Mouse (Mus musculus) liver, postnatal 0 days (tissue): ENCODE measurements around the gene Cyth1. TPM values are rescaled to one million over a fixed set of nuclear protein-coding genes. Genes with fewer than 3 reads are reported as not detected.

Experiments used
- ATAC-seq: fragments of 200-750 bp; cut with Nextera tagmentation; 2 replicates; pipeline ENCODE4 v1.8.0; 2017; ENCODE audit warnings: mild to moderate bottlenecking, moderate library complexity
- DNase-seq: peaks from one replicate; pipeline ENCODE4 v3.0.0-alpha.2; 2016
- H3K27ac ChIP-seq: fragments of 300-500 bp; sonication (generic); 2 replicates; pipeline ENCODE4 v1.5.1; 2014; ENCODE audit warnings: antibody characterized with exemption, moderate library complexity, mild to moderate bottlenecking, low read depth
- H3K27me3 ChIP-seq: fragments of 300-500 bp; sonication (generic); 2 replicates; pipeline ENCODE4 v1.6.1; 2014; ENCODE audit warnings: low read length, control low read depth, mixed read lengths; ENCODE audit not compliant: insufficient read depth
- H3K36me3 ChIP-seq: fragments of 300-500 bp; sonication (generic); replicated peaks from 2 replicates; pipeline ENCODE4 v1.6.1; 2014; ENCODE audit warnings: mild to moderate bottlenecking, control low read depth, low read length, moderate library complexity, mixed read lengths; ENCODE audit not compliant: insufficient read depth
- H3K4me1 ChIP-seq: fragments of 300-500 bp; sonication (generic); 2 replicates; pipeline ENCODE4 v1.6.1; 2014; ENCODE audit warnings: antibody characterized with exemption, mild to moderate bottlenecking, control low read depth; ENCODE audit not compliant: insufficient read depth
- H3K4me2 ChIP-seq: fragments of 300-500 bp; sonication (generic); 2 replicates; pipeline ENCODE4 v1.6.1; 2014; ENCODE audit warnings: low read depth, mild to moderate bottlenecking, low read length, moderate library complexity, mixed read lengths
- H3K4me3 ChIP-seq: fragments of 300-500 bp; sonication (generic); 2 replicates; pipeline ENCODE4 v1.5.1; 2014; ENCODE audit warnings: low read depth, low read length
- H3K9ac ChIP-seq: fragments of 300-500 bp; sonication (generic); replicated peaks from 2 replicates; pipeline ENCODE4 v1.6.1; 2014; ENCODE audit warnings: mild to moderate bottlenecking, moderate library complexity
- H3K9me3 ChIP-seq: fragments of 300-500 bp; sonication (generic); 2 replicates; pipeline ENCODE4 v1.6.1; 2016; ENCODE audit warnings: mild to moderate bottlenecking, control low read depth, low read length, mixed read lengths
- CTCF ChIP-seq: sonication (generic); IDR thresholded peaks from 2 replicates; pipeline ENCODE4 v1.5.1; 2016; ENCODE audit warnings: antibody characterized with exemption, low read depth
- EP300 ChIP-seq: IDR thresholded peaks from 2 replicates; pipeline ENCODE4 v1.6.1; 2016; ENCODE audit warnings: antibody characterized with exemption, low read depth, mild to moderate bottlenecking
- WGBS: fragments of 180-500 bp; shearing (Covaris S2); extraction: QIAGEN DNeasy Blood & Tissue Kit; methylation state at CpG from one replicate; pipeline ENCODE4 v1.1.7; 2014; ENCODE audit not compliant: insufficient replicate concordance; 5-methylcytosine and 5-hydroxymethylcytosine counted together
- polyA plus RNA-seq: library from polyadenylated mRNA; unstranded; fragments of >200 nt; fragmentation: Nextera tagmentation; extraction: Ambion mirVana; gene quantifications from 2 replicates; pipeline ENCODE4 v1.2.1, GENCODE M21; 2015

Gene Cyth1
- polyA plus RNA-seq, 1 experiment from 2014 or later: 7.0 TPM

DNA sequence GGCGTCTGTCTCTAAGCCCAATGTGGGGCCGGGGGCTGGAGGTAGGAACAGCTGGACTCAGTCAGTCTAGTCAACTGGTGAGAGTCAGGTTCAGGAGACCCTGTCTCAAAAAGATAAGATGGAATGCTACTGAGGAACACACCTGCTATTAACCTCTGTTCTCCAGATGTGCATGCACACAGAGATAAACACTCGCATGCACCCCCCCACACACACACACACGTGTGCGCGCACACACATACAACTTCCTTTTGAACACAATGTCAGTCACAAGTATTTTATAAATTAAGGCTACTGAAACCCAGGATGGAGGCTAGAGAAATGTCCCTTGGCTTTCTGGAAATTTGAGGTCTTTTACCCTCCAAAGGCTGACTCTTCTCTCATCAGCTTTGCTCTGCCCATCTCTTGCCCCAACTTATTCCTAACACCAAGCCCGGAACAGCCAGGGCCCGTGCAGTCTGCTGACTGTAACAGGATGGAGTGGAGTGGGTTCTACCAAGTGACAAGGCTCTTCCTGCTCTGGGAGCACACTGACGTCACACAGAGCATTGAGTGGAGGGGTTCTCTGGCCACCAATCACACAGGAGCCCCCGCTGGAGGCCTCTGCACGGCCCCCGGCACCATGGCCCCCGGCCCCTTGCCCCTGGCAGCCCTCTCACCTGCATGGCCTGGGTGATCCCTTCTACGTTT lies 134.7 kb downstream of the Cyth1 start:
- no peak for DNase-seq
- Histone ChIP-seq H3K4me3 (no peak overlapping the region), H3K27me3 (no peaks in the 10 kb centered on the region), H3K4me1 (peaks cover 3% of the 10 kb centered on the region; the same call in 1 of the 2 replicates), H3K4me2 (no peak overlapping the region), H3K9ac (no peak overlapping the region), H3K9me3 (no peaks in the 10 kb centered on the region), H3K27ac (no peak overlapping the region), H3K36me3 (no peaks in the 10 kb centered on the region)
- WGBS: 56% methylated on average over 14 of the region's 14 CpGs
- ATAC-seq: no peak
- TF ChIP-seq EP300 (no peak), CTCF (no peak)

DNA sequence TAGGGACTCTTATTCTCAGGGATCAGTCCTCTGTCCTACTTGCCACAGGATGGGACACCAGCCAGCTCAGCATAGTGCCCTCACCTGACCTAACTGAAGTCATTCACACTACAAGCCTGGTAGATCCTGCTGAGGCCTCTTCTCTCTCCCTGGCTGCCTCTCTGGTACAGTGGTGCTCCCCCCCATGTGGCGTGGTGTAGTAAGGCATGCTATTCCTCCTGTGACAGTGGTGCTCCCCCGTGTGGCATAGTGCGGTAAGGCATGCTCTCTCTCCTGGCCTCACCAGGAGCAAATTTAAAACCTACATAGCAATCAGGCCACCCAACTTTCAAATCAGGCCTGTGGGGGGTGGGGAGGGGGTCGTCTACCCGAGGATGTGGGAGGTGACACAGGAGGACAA lies 144.4 kb downstream of the Cyth1 start:
- Histone ChIP-seq H3K4me3 (no peak overlapping the region), H3K9ac (no peak overlapping the region), H3K27ac (no peak overlapping the region), H3K9me3 (no peaks in the 10 kb centered on the region), H3K36me3 (no peaks in the 10 kb centered on the region), H3K27me3 (no peaks in the 10 kb centered on the region), H3K4me1 (no peaks in the 10 kb centered on the region), H3K4me2 (no peak overlapping the region)
- DNase-seq: peak; percentile 91
- peak; percentile 74 for ATAC-seq
- TF ChIP-seq CTCF (peak; percentile 99), EP300 (no peak)
- WGBS: 5% methylated on average over 5 of the region's 5 CpGs

DNA sequence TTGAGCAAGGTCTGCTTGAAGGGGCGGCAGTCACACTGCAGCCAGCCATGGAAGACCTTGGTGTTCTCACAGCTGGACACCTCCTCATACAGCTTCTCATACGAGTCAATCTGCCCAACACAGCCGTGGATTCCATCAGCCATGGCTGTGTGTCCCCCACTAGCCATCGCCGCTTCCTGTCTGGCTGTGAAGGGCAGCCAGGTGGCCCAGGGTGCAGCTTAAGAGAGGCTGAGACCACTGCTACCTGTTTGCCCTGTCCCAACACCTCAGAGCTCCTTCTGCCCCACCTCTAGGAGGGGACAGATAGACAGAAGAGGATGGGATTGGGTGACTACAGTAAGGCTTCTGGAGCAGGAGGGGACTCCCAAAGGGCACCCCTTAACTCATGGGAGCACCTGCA lies 145.0 kb downstream of the Cyth1 start:
- no peak overlapping the region for H3K27ac ChIP-seq
- no peak overlapping the region for H3K9ac ChIP-seq
- H3K27me3 ChIP-seq: no peaks in the 10 kb centered on the region
- H3K4me3 ChIP-seq: no peak overlapping the region
- 87% methylated on average over 5 of the region's 5 CpGs for WGBS
- ATAC-seq (no peak), DNase-seq (no peak)
- H3K4me2 ChIP-seq: no peak overlapping the region
- H3K9me3 ChIP-seq: no peaks in the 10 kb centered on the region
- H3K36me3 ChIP-seq: no peaks in the 10 kb centered on the region
- TF ChIP-seq EP300: no peak
- TF ChIP-seq CTCF: no peak
- H3K4me1 ChIP-seq: no peaks in the 10 kb centered on the region

DNA sequence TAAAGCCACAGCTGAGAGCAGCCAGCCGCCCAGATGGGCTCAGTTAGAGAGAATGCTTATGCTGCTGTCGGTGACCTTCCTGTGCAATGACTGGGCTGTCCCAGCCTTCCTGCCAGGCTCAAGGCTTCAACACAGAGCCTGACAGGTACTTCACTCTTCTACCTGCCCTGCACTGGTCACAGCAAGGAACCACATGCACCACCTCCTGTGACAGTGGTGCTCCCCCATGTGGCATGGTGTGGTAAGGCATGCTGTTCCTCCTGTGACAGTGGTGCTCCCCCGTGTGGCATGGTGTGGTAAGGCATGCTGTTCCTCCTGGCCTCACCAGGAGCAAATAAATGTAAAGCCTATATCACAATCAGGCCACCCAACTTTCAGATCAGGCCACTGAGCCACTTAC lies 145.6 kb downstream of the Cyth1 start:
- Histone ChIP-seq H3K27me3 (no peaks in the 10 kb centered on the region), H3K9ac (no peak overlapping the region), H3K27ac (no peak overlapping the region), H3K36me3 (no peaks in the 10 kb centered on the region), H3K4me1 (no peaks in the 10 kb centered on the region), H3K4me2 (no peak overlapping the region), H3K4me3 (no peak overlapping the region), H3K9me3 (no peaks in the 10 kb centered on the region)
- ATAC-seq: peak; percentile 63
- WGBS: 54% methylated on average over 3 of the region's 3 CpGs
- DNase-seq: peak; percentile 94
- TF ChIP-seq EP300: no peak
- peak; percentile 100 for TF ChIP-seq CTCF

DNA sequence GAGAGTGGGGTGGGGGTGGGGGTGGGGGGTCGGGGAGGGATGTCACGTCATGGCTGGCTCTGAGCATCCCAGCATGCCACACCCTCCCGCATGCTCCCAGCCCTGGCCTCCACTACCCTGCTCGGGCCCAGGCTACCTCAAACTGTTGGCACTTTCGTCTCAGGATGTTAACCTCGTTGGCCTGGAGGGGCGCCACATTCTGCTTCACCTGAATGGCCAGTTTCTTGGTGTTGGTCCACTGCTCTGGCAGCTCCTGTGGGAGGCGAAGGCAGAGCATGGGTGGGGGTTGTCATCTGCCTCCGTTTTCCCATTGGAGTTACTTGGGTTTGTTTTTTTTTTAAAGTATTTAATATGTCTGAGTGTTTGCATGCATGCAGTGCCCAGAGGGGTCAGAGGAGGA lies 147.3 kb downstream of the Cyth1 start:
- WGBS: 51% methylated on average over 9 of the region's 9 CpGs
- no peak for TF ChIP-seq CTCF
- TF ChIP-seq EP300: no peak

DNA sequence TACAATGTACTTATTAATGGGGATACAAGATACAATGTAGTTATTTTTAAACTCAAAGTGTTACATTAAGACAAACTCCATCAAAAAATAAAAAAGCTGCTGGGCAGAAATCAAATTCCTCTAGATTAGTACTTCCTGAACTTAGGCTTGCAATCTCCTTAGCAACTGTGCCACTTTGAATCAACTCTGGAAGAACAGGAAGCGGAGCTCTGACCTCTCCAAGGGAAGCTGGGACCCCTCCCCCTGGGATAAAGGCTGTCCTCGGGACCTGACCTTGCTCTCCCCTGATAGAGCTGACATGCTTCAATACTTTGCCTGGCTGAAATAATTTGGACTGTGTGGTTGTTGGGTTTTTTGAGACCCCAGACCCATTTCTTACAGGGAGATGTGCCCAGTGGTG lies 151.7 kb downstream of the Cyth1 start:
- H3K27ac ChIP-seq: no peak overlapping the region
- no peak for DNase-seq
- no peaks in the 10 kb centered on the region for H3K9me3 ChIP-seq
- 62% methylated on average over 2 of the region's 2 CpGs for WGBS
- TF ChIP-seq EP300 (no peak), CTCF (no peak)
- ATAC-seq: no peak
- no peaks in the 10 kb centered on the region for H3K4me1 ChIP-seq
- H3K27me3 ChIP-seq: no peaks in the 10 kb centered on the region
- no peak overlapping the region for H3K9ac ChIP-seq
- no peak overlapping the region for H3K4me2 ChIP-seq
- no peak overlapping the region for H3K4me3 ChIP-seq
- no peaks in the 10 kb centered on the region for H3K36me3 ChIP-seq

More for the DNA sequence above, 147.3 kb downstream of the Cyth1 start:
- Histone ChIP-seq H3K9ac (no peak overlapping the region), H3K27me3 (no peaks in the 10 kb centered on the region), H3K4me3 (no peak overlapping the region), H3K9me3 (no peaks in the 10 kb centered on the region), H3K36me3 (no peaks in the 10 kb centered on the region), H3K27ac (no peak overlapping the region), H3K4me2 (no peak overlapping the region), H3K4me1 (no peaks in the 10 kb centered on the region)
- ATAC-seq: no peak
- DNase-seq: no peak

DNA sequence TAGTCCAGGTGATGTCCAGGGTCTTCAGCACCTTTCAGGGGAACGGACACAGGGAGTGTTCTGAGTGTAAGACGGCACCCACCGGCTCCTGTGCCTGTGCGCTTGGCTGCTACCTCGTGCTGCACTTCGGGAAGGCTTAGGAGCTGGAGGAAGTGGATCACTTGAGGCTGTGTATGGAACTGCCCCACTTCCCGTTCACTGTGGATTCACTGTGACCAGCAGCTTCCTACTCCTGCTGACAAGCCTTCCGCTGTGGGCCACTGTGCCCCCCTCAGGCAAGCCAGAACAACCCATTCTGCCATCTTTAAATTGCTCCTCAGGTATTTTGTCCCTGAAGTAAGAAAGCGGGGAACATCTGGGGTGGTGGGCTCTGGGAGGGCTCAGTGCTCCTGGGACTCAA lies 153.4 kb downstream of the Cyth1 start:
- no peak overlapping the region for H3K27ac ChIP-seq
- H3K27me3 ChIP-seq: no peaks in the 10 kb centered on the region
- no peak for ATAC-seq
- H3K4me1 ChIP-seq: no peaks in the 10 kb centered on the region
- TF ChIP-seq CTCF (no peak), EP300 (no peak)
- no peak overlapping the region for H3K4me2 ChIP-seq
- H3K9me3 ChIP-seq: no peaks in the 10 kb centered on the region
- WGBS: 59% methylated on average over 9 of the region's 9 CpGs
- H3K9ac ChIP-seq: no peak overlapping the region
- no peak for DNase-seq
- H3K4me3 ChIP-seq: no peak overlapping the region
- peaks cover 3% of the 10 kb centered on the region; the same call in 1 of the 2 replicates for H3K36me3 ChIP-seq
